Mouse (Mus musculus): ENCODE measurements around the gene Usp6nl. TPM values are rescaled to one million over a fixed set of nuclear protein-coding genes. Genes with fewer than 3 reads are reported as not detected.

Usp6nl gene
- polyA plus RNA-seq, 1 experiment from 2014 or later = 13.7 TPM

- Histone ChIP-seq H3K4me1 (peaks cover 15% of the 10 kb centered on the region), H3K27me3 (no peaks in the 10 kb centered on the region), H3K9ac (no peak overlapping the region), H3K9me3 (no peaks in the 10 kb centered on the region), H3K4me2 (no peak overlapping the region), H3K36me3 (replicated peaks) (no peaks in the 10 kb centered on the region), H3K4me3 (replicated peaks) (no peak overlapping the region), H3K27ac (no peak overlapping the region)
- 81% methylated on average over 10 of the region's 10 CpGs for WGBS
- no peak for ATAC-seq (ENCODE audit: low FRiP score)
Observed at GRCm38 (mm10) chr2:6487566-6488488, 165.4 kb downstream of the Usp6nl start.

GRCm38 (mm10) chr2:6488489-6489056, 166.1 kb downstream of the Usp6nl start:
- H3K4me1 ChIP-seq = peaks cover 7% of the 10 kb centered on the region
- H3K27ac ChIP-seq = no peak overlapping the region
- H3K9me3 ChIP-seq = no peaks in the 10 kb centered on the region
- 92% methylated on average over 14 of the region's 14 CpGs for WGBS
- no peaks in the 10 kb centered on the region for H3K36me3 ChIP-seq (replicated peaks)
- no peaks in the 10 kb centered on the region for H3K27me3 ChIP-seq
- no peak overlapping the region for H3K9ac ChIP-seq
- no peak overlapping the region for H3K4me3 ChIP-seq (replicated peaks)
- no peak for ATAC-seq (ENCODE audit: low FRiP score)
- no peak overlapping the region for H3K4me2 ChIP-seq

GRCm38 (mm10) chr2:6490076-6490475, 167.6 kb downstream of the Usp6nl start:
- no peaks in the 10 kb centered on the region for H3K36me3 ChIP-seq (replicated peaks)
- no peak overlapping the region for H3K9ac ChIP-seq
- no peak overlapping the region for H3K4me3 ChIP-seq (replicated peaks)
- no peak overlapping the region for H3K27ac ChIP-seq
- no peaks in the 10 kb centered on the region for H3K4me1 ChIP-seq
- H3K4me2 ChIP-seq = no peak overlapping the region
- no peaks in the 10 kb centered on the region for H3K27me3 ChIP-seq
- H3K9me3 ChIP-seq = no peaks in the 10 kb centered on the region
- no peak for ATAC-seq (ENCODE audit: low FRiP score)
- WGBS = 92% methylated on average over 6 of the region's 6 CpGs

GRCm38 (mm10) chr2:6490870-6491269, 168.4 kb downstream of the Usp6nl start:
- Histone ChIP-seq H3K27ac (no peak overlapping the region), H3K36me3 (replicated peaks) (no peaks in the 10 kb centered on the region), H3K9me3 (no peaks in the 10 kb centered on the region), H3K27me3 (no peaks in the 10 kb centered on the region), H3K4me2 (no peak overlapping the region), H3K4me1 (no peaks in the 10 kb centered on the region), H3K9ac (no peak overlapping the region), H3K4me3 (replicated peaks) (no peak overlapping the region)
- 85% methylated on average over 4 of the region's 4 CpGs for WGBS
- ATAC-seq (ENCODE audit: low FRiP score) = no peak

- H3K9me3 ChIP-seq = no peaks in the 10 kb centered on the region
- H3K4me2 ChIP-seq = no peak overlapping the region
- H3K36me3 ChIP-seq (replicated peaks) = no peaks in the 10 kb centered on the region
- no peak overlapping the region for H3K4me3 ChIP-seq (replicated peaks)
- no peaks in the 10 kb centered on the region for H3K27me3 ChIP-seq
- WGBS = 83% methylated on average over 5 of the region's 5 CpGs
- peaks cover 3% of the 10 kb centered on the region; the same call in 1 of the 2 replicates for H3K4me1 ChIP-seq
- H3K9ac ChIP-seq = no peak overlapping the region
- ATAC-seq (ENCODE audit: low FRiP score) = no peak
- H3K27ac ChIP-seq = no peak overlapping the region
Observed at GRCm38 (mm10) chr2:6493886-6494285, 171.4 kb downstream of the Usp6nl start.

Other genes starting within 250 kb of the Usp6nl start
- gene Proser2, start 192.5 kb upstream of the Usp6nl start, polyA plus RNA-seq (2016; fragmentation: Nextera tagmentation; extraction: Ambion mirVana) = 2.6 and 3.1 TPM in 2 replicates
- 1.1 and 2.9 TPM in 2 replicates for gene Echdc3, start 109.6 kb upstream of the Usp6nl start, polyA plus RNA-seq (2016; fragmentation: Nextera tagmentation; extraction: Ambion mirVana)

Measured in forebrain, embryonic 12.5 days (tissue).